Mouse (Mus musculus) CD4-positive, CD25-positive, alpha-beta regulatory T cell, adult 4 months (primary cell): Measurements from ENCODE around the gene Eif1. TPM values are rescaled to one million over a fixed set of nuclear protein-coding genes. Genes with fewer than 3 reads are reported as not detected.
"Not testable (repeated sequence)": the region's sequence is repeated elsewhere in the genome, so short reads cannot be mapped to it uniquely, and the experiment has no call there.

Experiments
- ATAC-seq: one replicate; pipeline ENCODE4 v1.8.0; 2017
- polyA plus RNA-seq, 2 experiments: library from polyadenylated mRNA; unstranded; fragments of 100-300 nt; shearing (Covaris generic); gene quantifications; one replicate each; pipeline ENCODE4 v1.2.1; 2017

The Eif1 gene
- polyA plus RNA-seq, 2 experiments from 2014 or later: 1,870 to 3,129 TPM

- no peak for ATAC-seq
These were observed 6.3 kb upstream of the Eif1 start for GRCm38 (mm10) chr11:100313424-100313823.

- ATAC-seq: no peak
These were observed 4.2 kb upstream of the Eif1 start for GRCm38 (mm10) chr11:100315439-100315838.

GRCm38 (mm10) chr11:100317826-100318380 lies 1.8 kb upstream of the Eif1 start:
- ATAC-seq: no peak

GRCm38 (mm10) chr11:100318529-100319451 lies 895 bp upstream of the Eif1 start:
- no peak for ATAC-seq

GRCm38 (mm10) chr11:100320172-100320630 lies 516 bp downstream of the Eif1 start:
- ATAC-seq: peak; percentile 78

- not testable (repeated sequence) for ATAC-seq
These were observed 1.2 kb downstream of the Eif1 start for GRCm38 (mm10) chr11:100320701-100321410.

GRCm38 (mm10) chr11:100321479-100322305 lies 2.0 kb downstream of the Eif1 start:
- not testable (repeated sequence) for ATAC-seq

- no peak for ATAC-seq
These were observed 3.0 kb downstream of the Eif1 start for GRCm38 (mm10) chr11:100322591-100323258.

GRCm38 (mm10) chr11:100323578-100323977 lies 3.9 kb downstream of the Eif1 start:
- peak; percentile 18 for ATAC-seq

GRCm38 (mm10) chr11:100325062-100325629 lies 5.5 kb downstream of the Eif1 start:
- ATAC-seq: no peak

- no peak for ATAC-seq
These were observed 7.6 kb downstream of the Eif1 start for GRCm38 (mm10) chr11:100327316-100327715.

- ATAC-seq: no peak
These were observed 8.1 kb downstream of the Eif1 start for GRCm38 (mm10) chr11:100327761-100328160.

GRCm38 (mm10) chr11:100330235-100330634 lies 10.6 kb downstream of the Eif1 start:
- ATAC-seq: no peak

- not testable (repeated sequence) for ATAC-seq
These were observed 11.2 kb downstream of the Eif1 start for GRCm38 (mm10) chr11:100330816-100331375.

- no peak for ATAC-seq
These were observed 13.3 kb downstream of the Eif1 start for GRCm38 (mm10) chr11:100332766-100333515.

GRCm38 (mm10) chr11:100333944-100334457 lies 14.3 kb downstream of the Eif1 start, which contains the start of gene Gast:
Gast (plus strand) TSS chr11:100334407.
- no peak for ATAC-seq

- ATAC-seq: no peak
These were observed 16.0 kb downstream of the Eif1 start for GRCm38 (mm10) chr11:100335731-100336130.

- no peak for ATAC-seq
These were observed 24.6 kb downstream of the Eif1 start for GRCm38 (mm10) chr11:100344269-100344668.

- ATAC-seq: no peak
These were observed 32.6 kb downstream of the Eif1 start for GRCm38 (mm10) chr11:100352076-100352857.
